Mouse (Mus musculus) liver, adult (tissue): ENCODE measurements around the gene Mapk8.

Experiments
- GATA4 ChIP-seq: IDR thresholded peaks from 2 replicates; pipeline ENCODE4 v1.6.1; 2014; ENCODE audit warnings: mild to moderate bottlenecking, low read length; ENCODE audit not compliant: insufficient replicate concordance

Mapk8 gene

DNA sequence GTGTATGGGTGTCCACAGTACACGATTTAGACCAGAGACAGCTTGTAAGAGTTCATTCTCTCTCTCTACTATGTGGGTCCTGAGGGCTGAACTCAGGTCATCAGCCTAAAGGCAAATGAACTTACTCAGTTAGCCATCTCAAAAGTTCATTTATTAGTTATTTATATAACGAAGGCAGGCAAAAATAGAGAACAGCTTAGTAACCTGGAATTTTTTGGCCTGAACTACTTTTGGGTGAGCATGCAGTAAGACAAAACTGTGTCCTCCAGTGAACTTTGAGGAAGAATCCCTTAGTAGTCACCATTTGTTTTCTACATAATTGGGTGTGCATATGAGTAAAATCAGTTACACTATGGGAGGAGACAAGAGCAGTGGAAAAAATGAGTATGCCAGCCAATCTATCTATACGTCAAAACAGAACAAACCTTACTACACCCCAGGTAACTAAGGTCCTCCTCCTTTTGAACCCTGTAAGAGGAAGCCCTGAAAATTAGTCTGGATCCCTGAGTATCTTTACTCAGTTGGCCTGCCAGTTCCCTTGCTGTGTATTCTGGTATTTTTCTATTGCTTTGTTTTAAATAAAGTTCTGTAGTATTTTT is 28.5 kb downstream of the Mapk8 start:
- no peak for TF ChIP-seq GATA4

DNA sequence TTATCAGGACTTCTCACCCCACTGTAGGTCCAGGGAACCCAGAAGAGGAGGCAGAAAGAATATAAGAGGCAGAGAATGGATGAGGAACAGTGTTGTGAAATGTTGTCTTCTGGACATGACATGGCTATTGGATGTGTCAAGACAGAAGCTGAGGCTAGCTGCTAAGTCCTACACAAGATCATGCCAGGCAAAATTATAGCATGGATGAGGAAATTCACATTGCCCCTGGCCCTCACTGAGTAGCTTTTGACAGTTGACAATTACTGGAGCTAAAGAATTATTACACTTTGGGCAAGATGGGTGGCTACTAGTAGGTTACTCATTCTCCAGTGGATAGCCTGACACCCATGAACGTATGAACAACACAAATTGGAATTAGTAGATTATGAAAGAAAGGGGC is 31.2 kb downstream of the Mapk8 start:
- TF ChIP-seq GATA4: no peak

DNA sequence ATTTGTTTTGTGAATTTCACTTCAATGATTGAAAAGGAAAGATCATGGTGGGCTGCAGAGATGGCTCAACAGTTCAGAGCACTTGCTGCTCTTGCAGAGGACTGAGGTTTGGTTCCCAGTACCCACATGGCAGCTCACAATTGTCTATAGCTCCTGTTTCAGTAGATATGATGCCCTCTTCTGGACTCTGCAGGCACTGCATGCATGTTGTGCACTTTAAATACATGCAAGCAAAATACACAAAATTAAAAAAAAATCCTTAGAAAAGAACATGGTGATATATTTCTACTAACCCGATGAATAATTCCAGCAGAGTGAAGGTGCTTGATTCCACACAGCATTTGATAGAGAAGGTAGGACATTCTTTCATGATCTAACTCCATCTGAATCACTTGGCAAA is 44.6 kb downstream of the Mapk8 start:
- TF ChIP-seq GATA4: no peak

DNA sequence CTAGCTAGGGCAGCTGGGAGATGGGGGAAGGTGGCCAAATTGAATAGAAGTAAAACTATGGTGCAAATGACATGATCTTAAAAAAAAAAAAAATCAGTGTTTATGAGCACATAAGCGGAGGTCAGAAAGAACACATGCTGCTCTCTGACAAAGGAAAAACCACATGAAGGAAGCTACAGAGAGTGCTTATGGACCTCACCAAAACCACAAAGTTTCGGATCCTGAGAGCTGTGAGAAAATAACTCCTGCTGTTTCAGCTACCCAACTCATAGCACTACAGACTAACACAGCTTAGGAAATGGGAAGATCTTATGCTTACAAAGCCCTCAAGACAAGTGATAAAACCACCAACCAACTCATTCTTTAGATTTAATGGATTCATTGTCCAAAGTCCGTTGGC is 46.9 kb downstream of the Mapk8 start:
- no peak for TF ChIP-seq GATA4

DNA sequence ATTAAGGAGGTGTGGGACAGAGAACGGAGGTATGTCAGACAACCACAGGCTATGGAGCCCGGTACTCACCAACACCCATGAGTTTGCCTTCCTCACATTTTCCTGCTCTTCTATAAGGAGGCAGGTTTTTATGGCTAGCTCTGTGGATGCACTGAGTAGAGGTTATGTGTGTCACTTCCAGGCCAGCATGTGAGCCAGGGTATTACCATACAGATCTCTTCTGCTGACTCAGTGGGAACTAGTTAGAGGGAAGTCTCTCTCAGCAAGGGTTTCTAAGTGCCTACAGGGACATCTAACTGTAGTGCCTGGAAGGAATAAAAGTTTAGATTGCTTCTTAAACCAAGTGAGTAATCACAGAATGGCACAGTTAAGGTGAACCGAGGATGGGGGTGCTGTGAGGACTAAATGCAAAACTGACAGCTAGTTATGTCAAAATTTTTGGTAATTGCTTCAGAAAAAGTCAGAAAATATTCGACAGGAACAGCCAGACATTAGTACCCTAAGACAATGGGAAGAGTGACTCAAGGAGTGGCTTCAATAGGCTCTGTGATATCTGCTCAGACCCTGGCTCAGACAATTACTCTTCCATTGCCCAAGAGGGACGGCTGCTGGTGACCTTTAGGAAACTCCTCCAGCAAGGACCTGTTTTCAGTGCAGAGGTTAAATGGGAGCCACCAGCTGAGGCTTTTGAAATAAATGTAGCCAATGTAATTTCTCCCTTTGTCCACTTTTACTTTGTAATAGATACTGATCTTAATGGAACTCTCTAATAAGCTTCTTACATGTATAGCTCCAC is 48.7 kb downstream of the Mapk8 start:
- TF ChIP-seq GATA4: no peak

DNA sequence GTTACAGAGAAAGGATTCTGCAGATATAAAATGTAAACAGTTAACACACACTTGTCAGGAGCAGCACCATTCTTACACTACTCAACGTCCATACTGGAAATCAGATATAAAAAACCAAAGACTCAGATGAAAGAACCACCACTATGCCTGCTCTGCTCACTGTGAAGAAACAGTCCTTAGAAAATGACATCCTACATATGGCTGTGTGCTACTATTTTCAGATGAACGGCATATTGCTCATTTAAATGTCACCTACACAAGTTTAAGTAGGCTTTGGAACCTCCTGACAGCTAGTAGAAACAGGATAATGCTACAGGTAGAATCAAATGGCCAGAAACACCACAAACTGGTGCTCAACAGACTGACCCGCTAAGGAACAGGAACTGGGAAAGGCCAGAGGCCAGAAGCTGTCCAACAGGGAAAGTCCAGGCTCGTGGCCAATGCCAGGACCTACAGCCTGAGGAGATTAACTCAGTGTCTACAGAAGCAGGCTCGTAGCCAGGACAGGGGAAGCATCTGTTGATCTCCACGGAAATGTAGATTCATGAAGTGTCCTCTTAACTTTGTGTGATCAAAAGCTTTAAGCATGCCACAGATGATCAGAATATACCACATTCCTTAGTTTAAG is 66.0 kb downstream of the Mapk8 start:
- TF ChIP-seq GATA4: no peak

DNA sequence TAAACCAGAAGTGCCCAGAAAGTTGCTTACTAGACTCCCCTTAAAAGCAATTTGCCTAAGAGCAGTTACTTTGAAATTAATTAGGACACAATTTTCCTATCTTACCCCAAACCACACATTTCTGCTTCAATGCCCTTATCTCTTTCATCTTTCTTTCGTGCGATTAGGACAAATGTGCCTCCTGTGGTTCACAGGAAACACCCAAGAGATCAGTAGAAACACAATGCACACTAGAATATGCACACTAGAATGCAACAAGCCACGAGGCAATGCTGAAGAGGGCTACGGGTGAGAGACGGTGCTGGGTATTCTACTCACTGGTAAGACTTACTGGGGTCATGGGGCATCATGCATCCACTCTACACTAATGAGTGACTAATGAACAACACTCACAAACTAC is 68.2 kb downstream of the Mapk8 start:
- TF ChIP-seq GATA4: no peak

DNA sequence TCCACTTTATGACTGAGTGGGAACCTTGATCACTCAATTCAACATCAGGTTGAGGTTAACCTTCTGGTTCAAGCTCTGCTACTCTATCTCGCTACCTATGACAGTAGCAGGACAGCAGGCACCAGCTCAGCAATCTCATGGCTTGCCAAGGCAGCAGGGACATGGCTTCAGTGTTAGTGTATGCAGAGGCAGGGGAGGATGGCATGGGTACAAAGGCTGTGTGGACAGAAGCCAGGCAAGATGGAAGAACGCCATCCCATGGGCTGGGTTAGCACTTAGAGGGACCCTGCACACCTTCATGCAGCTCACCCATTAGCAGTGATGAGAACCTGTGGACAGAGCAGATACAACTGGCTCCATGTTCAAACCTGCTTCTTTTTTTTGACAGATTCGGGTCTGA is 69.7 kb downstream of the Mapk8 start:
- TF ChIP-seq GATA4: no peak

DNA sequence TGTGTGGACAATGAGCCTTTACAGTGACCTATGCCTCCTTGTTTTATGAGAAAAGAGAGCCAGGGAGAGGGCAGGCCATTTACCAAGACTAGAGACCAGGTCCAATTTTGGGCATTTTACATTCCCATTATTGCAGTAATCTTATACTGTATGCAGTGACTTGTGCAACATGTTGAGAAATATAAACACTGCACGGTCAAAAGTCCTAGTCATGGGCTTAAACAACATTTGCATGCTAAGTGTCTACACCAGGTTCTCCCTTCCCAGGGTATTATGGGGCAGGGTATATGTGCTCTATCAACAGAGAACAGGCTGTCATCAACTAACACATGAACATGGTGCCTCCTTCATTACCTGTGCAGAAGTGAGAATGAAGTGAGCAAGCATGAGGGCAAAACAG is 72.9 kb downstream of the Mapk8 start:
- no peak for TF ChIP-seq GATA4

DNA sequence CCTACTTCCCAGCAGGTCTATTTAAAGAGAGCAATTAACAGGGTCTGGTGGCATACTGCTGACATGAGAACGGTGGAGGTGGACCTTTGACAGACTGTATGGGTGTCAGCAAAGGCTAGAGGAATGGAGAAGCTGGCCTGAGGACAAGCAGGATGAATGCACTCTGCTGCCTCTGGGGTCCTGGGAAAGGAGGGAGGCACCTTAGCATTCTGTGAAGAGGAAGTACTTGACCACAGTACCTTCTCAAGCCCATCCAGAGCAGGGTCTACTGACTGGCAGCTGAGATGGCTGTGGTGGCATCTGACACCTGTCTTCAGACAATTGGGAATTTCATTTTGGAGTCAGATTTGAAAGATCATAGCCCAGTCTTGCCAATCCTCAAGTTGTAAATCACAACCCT is 73.7 kb downstream of the Mapk8 start:
- no peak for TF ChIP-seq GATA4

DNA sequence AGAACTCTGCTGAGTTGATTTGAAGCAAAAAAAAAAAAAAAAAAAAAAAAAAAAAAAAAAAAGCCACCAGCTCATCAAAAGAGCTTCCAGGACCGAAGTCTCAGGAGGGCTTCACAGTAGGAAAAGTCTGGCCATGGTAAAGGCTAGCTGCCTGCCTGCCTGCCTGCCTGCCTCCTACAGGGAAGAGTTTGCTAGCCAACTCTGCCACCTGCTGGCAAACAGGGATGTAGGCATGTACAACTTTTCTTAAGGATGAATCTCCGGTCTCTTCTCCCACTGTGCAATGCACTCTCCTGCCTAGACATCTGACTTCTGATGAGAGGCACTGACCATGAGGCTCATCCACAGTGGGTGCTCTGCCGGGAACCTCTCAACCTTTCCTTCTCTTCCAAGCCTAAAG is 75.7 kb downstream of the Mapk8 start:
- TF ChIP-seq GATA4: no peak

DNA sequence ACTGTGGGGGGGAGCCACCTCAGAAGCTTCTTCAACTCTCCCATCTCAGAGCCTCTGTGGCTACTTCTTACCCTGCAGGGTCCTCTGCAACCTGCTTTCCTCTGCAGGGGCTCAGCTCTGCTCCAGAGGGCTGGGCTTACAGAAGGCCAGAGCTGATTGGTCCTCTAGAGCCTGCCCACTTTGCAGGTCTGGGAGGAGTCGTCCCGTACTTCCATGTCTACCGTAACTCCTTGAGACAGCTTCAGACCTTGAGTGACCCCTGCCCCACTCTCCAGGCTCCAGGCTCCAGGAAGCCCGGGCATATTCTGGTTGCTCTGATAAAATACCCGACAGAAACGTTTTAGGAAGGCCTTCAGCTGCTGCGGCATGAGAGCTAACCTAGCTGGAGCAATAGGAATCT is 76.9 kb downstream of the Mapk8 start:
- no peak for TF ChIP-seq GATA4

DNA sequence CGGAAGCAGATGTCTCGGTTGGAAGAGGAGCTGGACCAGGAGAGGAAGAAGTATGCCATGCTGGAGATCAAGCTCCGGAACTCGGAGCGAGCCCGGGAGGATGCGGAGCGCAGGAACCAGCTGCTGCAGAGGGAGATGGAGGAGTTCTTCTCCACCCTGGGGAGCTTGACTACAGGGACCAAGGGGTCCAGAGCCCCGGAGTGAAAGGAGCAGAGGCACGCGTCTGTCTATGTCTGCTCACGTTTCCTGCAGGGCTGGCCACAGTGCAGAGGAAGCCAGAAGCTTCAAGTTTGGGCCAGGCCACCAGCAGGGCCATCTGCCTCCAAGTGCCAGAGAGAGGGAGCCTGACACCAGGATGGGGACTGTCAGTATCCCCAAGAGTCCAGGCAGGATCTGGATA is 77.6 kb downstream of the Mapk8 start:
- no peak for TF ChIP-seq GATA4

DNA sequence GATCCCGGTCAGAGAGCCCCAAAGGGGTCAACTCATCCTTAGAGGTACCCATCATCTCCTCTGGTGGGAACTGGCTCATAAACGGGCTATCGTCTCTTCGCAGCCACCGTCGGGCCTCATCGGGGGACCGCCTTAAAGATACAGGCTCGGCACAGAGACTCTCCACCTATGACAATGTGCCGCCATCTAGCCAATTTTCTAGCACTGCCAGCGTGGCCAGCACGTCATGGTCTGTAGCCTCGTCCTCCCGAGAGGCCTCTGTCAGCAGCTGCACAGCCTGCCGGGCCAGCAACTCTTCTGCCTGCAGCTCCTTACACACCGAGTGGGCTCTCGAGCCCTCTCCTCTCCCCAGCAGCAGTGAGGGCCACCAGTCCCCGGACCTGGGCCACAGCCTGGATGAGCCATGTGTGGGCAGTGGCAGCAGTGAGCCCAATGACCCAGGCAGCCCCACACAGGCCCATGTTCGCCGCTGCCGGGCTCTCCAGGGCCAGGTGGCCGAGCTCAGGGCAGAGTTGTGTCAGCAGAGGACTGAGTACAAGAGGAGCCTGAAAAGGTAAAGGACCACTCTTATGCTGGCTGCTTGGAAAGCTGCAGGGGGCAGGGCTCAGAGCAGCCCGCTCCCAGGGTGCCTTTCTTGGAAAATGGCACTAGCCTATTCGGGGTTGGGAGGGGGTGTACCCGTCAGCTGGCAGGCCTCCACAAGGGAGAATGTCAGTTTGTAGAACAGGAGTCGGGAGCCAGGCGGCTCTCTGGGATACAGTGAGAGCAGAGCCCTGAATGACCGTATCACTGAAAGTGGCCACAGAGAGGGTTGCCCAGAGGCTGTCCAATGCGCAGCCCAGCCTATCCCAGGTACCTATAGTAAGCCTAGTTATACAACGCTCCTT is 79.8 kb downstream of the Mapk8 start:
- TF ChIP-seq GATA4: no peak

DNA sequence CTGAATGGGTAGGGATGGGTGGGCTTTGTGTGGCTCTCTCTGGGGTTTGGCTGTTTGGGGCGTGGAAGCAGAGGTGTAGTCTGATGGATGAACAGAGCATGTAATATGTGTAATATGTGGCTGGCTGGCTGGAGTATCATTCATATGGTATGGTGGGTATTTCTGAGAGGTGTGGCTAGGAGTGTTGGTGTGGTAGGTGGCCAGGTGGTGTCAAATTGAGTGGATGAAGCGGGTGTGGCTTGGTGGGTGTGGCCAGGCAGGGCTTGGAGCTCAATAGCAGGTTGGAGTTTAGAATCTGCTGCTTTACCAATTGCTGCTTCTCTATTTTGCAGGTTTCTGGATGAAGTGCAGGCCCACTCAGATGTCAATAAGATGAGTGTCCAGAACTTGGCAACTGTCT is 82.9 kb downstream of the Mapk8 start:
- no peak for TF ChIP-seq GATA4
